Mouse (Mus musculus) hindbrain, embryonic 11.5 days (tissue): ENCODE results near the gene Zfp853. TPM values are rescaled to one million over a fixed set of nuclear protein-coding genes. Genes with fewer than 3 reads are reported as not detected.
A peak's percentile ranks its signal among the peaks of the same experiment; 100 is the strongest.

Experiments
- ATAC-seq: fragments of 200-750 bp; cut with Nextera tagmentation; 2 replicates; pipeline ENCODE4 v1.8.0; 2017; ENCODE audit warnings: mild to moderate bottlenecking, moderate TSS enrichment, moderate library complexity; ENCODE audit not compliant: low FRiP score
- DNase-seq: peaks from one replicate; pipeline ENCODE4 v3.0.0-alpha.2; 2015; ENCODE audit warnings: low spot score
- H3K27ac ChIP-seq: fragments of 300-500 bp; sonication (generic); 2 replicates; pipeline ENCODE4 v1.5.1; 2014; ENCODE audit warnings: mild to moderate bottlenecking, low read depth, low read length
- H3K27me3 ChIP-seq: fragments of 300-500 bp; sonication (generic); 2 replicates; pipeline ENCODE4 v1.6.1; 2014; ENCODE audit warnings: mild to moderate bottlenecking, low read length, moderate library complexity, mixed read lengths; ENCODE audit not compliant: control insufficient read depth, insufficient read depth
- H3K36me3 ChIP-seq: fragments of 300-500 bp; sonication (generic); 2 replicates; pipeline ENCODE4 v1.6.1; 2014; ENCODE audit warnings: mild to moderate bottlenecking, low read length, moderate library complexity, mixed read lengths; ENCODE audit not compliant: control insufficient read depth, insufficient read depth
- H3K4me1 ChIP-seq: fragments of 300-500 bp; sonication (generic); replicated peaks from 2 replicates; pipeline ENCODE4 v1.6.1; 2014; ENCODE audit warnings: low read length, mixed read lengths; ENCODE audit not compliant: control insufficient read depth, insufficient read depth
- H3K4me2 ChIP-seq: fragments of 300-500 bp; sonication (generic); replicated peaks from 2 replicates; pipeline ENCODE4 v1.6.1; 2014; ENCODE audit warnings: mild to moderate bottlenecking, low read depth, low read length
- H3K4me3 ChIP-seq: fragments of 300-500 bp; sonication (generic); 2 replicates; pipeline ENCODE4 v1.5.1; 2014; ENCODE audit warnings: low read depth, low read length
- H3K9ac ChIP-seq: fragments of 300-500 bp; sonication (generic); 2 replicates; pipeline ENCODE4 v1.6.1; 2014; ENCODE audit warnings: low read depth, low read length
- H3K9me3 ChIP-seq: fragments of 300-500 bp; sonication (generic); 2 replicates; pipeline ENCODE4 v1.6.1; 2016; ENCODE audit warnings: low read length; ENCODE audit not compliant: control insufficient read depth
- WGBS: fragments of 180-500 bp; shearing (Covaris S2); extraction: QIAGEN DNeasy Blood & Tissue Kit; methylation state at CpG from one replicate; pipeline ENCODE4 v1.1.7; 2014; 5-methylcytosine and 5-hydroxymethylcytosine counted together
- polyA plus RNA-seq: library from polyadenylated mRNA; unstranded; fragments of >200 nt; fragmentation: Nextera tagmentation; extraction: Ambion mirVana; gene quantifications from 2 replicates; pipeline ENCODE4 v1.2.1, GENCODE M21; 2014

Zfp853 gene
- not detected in 2 replicates for polyA plus RNA-seq

- peak within 1 kb of the TSS; percentile 29 for H3K4me3 ChIP-seq
Measured at GRCm38 (mm10) chr5:143293404-143293803, at the start of gene Zfp853. TSS of gene Zfp853 (minus strand) at chr5:143293623.

GRCm38 (mm10) chr5:143339603-143340002 is 46.2 kb upstream of the Zfp853 start:
- Histone ChIP-seq H3K27me3 (no peaks in the 10 kb centered on the region), H3K27ac (no peak overlapping the region), H3K9ac (no peak overlapping the region), H3K36me3 (no peaks in the 10 kb centered on the region), H3K4me1 (no peaks in the 10 kb centered on the region), H3K4me2 (no peak overlapping the region), H3K4me3 (no peak overlapping the region), H3K9me3 (no peaks in the 10 kb centered on the region)
- no peak for DNase-seq
- WGBS: 49% methylated on average over 6 of the region's 6 CpGs
- ATAC-seq: no peak

More at GRCm38 (mm10) chr5:143293404-143293803, at the start of gene Zfp853:
- WGBS: 9% methylated on average over 18 of the region's 38 CpGs
- peak within 1 kb of the TSS; percentile 31; the same call in 1 of the 2 replicates for H3K9ac ChIP-seq
- DNase-seq (peak; percentile 19), ATAC-seq (no peak)
- H3K27ac ChIP-seq: no peak within 1 kb of the TSS
- H3K9me3 ChIP-seq: no peaks in the 10 kb centered on the region
- no peaks in the 10 kb centered on the region for H3K36me3 ChIP-seq
- peaks cover 4% of the 10 kb centered on the region for H3K4me1 ChIP-seq
- H3K27me3 ChIP-seq: peaks cover 49% of the 10 kb centered on the region
- H3K4me2 ChIP-seq: peak within 1 kb of the TSS; percentile 42

GRCm38 (mm10) chr5:143336559-143336958 is 43.1 kb upstream of the Zfp853 start:
- no peaks in the 10 kb centered on the region for H3K9me3 ChIP-seq
- DNase-seq (no peak), ATAC-seq (no peak)
- WGBS: 67% methylated on average over 6 of the region's 6 CpGs
- H3K9ac ChIP-seq: no peak overlapping the region
- H3K4me2 ChIP-seq: no peak overlapping the region
- no peaks in the 10 kb centered on the region for H3K36me3 ChIP-seq
- H3K27me3 ChIP-seq: no peaks in the 10 kb centered on the region
- no peaks in the 10 kb centered on the region for H3K4me1 ChIP-seq
- no peak overlapping the region for H3K4me3 ChIP-seq
- no peak overlapping the region for H3K27ac ChIP-seq

- WGBS: 85% methylated on average over 7 of the region's 7 CpGs
- Histone ChIP-seq H3K4me2 (no peak overlapping the region), H3K4me1 (no peaks in the 10 kb centered on the region), H3K4me3 (no peak overlapping the region), H3K9me3 (no peaks in the 10 kb centered on the region), H3K9ac (no peak overlapping the region), H3K36me3 (no peaks in the 10 kb centered on the region), H3K27ac (no peak overlapping the region), H3K27me3 (no peaks in the 10 kb centered on the region)
- DNase-seq (no peak), ATAC-seq (no peak)
Measured at GRCm38 (mm10) chr5:143335089-143335460, 41.7 kb upstream of the Zfp853 start.

GRCm38 (mm10) chr5:143334418-143335088 is 41.1 kb upstream of the Zfp853 start:
- Histone ChIP-seq H3K9ac (no peak overlapping the region), H3K4me1 (0 out of 2 replicates have a peak, but pooled peaks cover 2% of the 10 kb centered on the region), H3K4me3 (no peak overlapping the region), H3K27ac (no peak overlapping the region), H3K36me3 (no peaks in the 10 kb centered on the region), H3K27me3 (no peaks in the 10 kb centered on the region), H3K4me2 (no peak overlapping the region), H3K9me3 (no peaks in the 10 kb centered on the region)
- WGBS: 74% methylated on average over 14 of the region's 14 CpGs
- ATAC-seq (no peak), DNase-seq (no peak)

- peak; percentile 84 for DNase-seq
- no peaks in the 10 kb centered on the region for H3K36me3 ChIP-seq
- no peak overlapping the region for H3K4me3 ChIP-seq
- WGBS: 19% methylated on average over 5 of the region's 5 CpGs
- H3K9ac ChIP-seq: no peak overlapping the region
- ATAC-seq: no peak
- no peaks in the 10 kb centered on the region for H3K9me3 ChIP-seq
- H3K4me1 ChIP-seq: 0 out of 2 replicates have a peak, but pooled peaks cover 2% of the 10 kb centered on the region
- H3K27ac ChIP-seq: no peak overlapping the region
- no peak overlapping the region for H3K4me2 ChIP-seq
- no peaks in the 10 kb centered on the region for H3K27me3 ChIP-seq
Measured at GRCm38 (mm10) chr5:143333872-143334271, 40.4 kb upstream of the Zfp853 start.

GRCm38 (mm10) chr5:143328690-143329495 is 35.5 kb upstream of the Zfp853 start, which contains the start of gene Zdhhc4:
TSS of gene Zdhhc4 (minus strand) at chr5:143329256.
- DNase-seq: peak; percentile 96
- ATAC-seq: peak; percentile 74
- peak within 1 kb of the TSS; percentile 63 for H3K4me2 ChIP-seq
- peak within 1 kb of the TSS; percentile 90 for H3K9ac ChIP-seq
- no peaks in the 10 kb centered on the region for H3K9me3 ChIP-seq
- peak within 1 kb of the TSS; percentile 58; the same call in 1 of the 2 replicates for H3K27ac ChIP-seq
- under 1% methylated on average over 57 of the region's 57 CpGs for WGBS
- no peaks in the 10 kb centered on the region for H3K27me3 ChIP-seq
- H3K4me3 ChIP-seq: peak within 1 kb of the TSS; percentile 91
- H3K4me1 ChIP-seq: peaks cover 6% of the 10 kb centered on the region; the same call in 1 of the 2 replicates
- H3K36me3 ChIP-seq: no peaks in the 10 kb centered on the region

GRCm38 (mm10) chr5:143317288-143317610 is 23.8 kb upstream of the Zfp853 start:
- DNase-seq (no peak), ATAC-seq (no peak)
- Histone ChIP-seq H3K36me3 (0 out of 2 replicates have a peak, but pooled peaks cover 3% of the 10 kb centered on the region), H3K27me3 (no peaks in the 10 kb centered on the region), H3K27ac (no peak overlapping the region), H3K4me2 (no peak overlapping the region), H3K9ac (no peak overlapping the region), H3K4me1 (no peaks in the 10 kb centered on the region; the same call in 1 of the 2 replicates), H3K9me3 (no peaks in the 10 kb centered on the region), H3K4me3 (no peak overlapping the region)
- 86% methylated on average over 8 of the region's 8 CpGs for WGBS
